Mouse (Mus musculus) midbrain, embryonic 16.5 days (tissue): ENCODE measurements around the gene Gadd45b. TPM values are rescaled to one million over a fixed set of nuclear protein-coding genes. Genes with fewer than 3 reads are reported as not detected.
A peak's percentile ranks its signal among the peaks of the same experiment; 100 is the strongest.

ENCODE experiments used
- ATAC-seq: fragments of 200-750 bp; cut with Nextera tagmentation; 2 replicates; pipeline ENCODE4 v1.8.0; 2017; ENCODE audit warnings: moderate TSS enrichment
- H3K27ac ChIP-seq: fragments of 300-500 bp; sonication (generic); 2 replicates; pipeline ENCODE4 v1.5.1; 2014; ENCODE audit warnings: mild to moderate bottlenecking, low read length, mixed read lengths
- H3K27me3 ChIP-seq: fragments of 300-500 bp; sonication (generic); 2 replicates; pipeline ENCODE4 v1.6.1; 2014; ENCODE audit warnings: low read depth, low read length, mixed read lengths; ENCODE audit not compliant: control insufficient read depth, insufficient read depth
- H3K36me3 ChIP-seq: fragments of 300-500 bp; sonication (generic); 2 replicates; pipeline ENCODE4 v1.6.1; 2014; ENCODE audit warnings: mild to moderate bottlenecking, low read length, moderate library complexity, mixed read lengths; ENCODE audit not compliant: control insufficient read depth, insufficient read depth
- H3K4me1 ChIP-seq: fragments of 300-500 bp; sonication (generic); 2 replicates; pipeline ENCODE4 v1.6.1; 2014; ENCODE audit warnings: mild to moderate bottlenecking, low read length, mixed read lengths; ENCODE audit not compliant: control insufficient read depth, insufficient read depth
- H3K4me2 ChIP-seq: fragments of 300-500 bp; sonication (generic); 2 replicates; pipeline ENCODE4 v1.6.1; 2014; ENCODE audit warnings: mild to moderate bottlenecking, low read length, mixed read lengths
- H3K4me3 ChIP-seq: fragments of 300-500 bp; sonication (generic); 2 replicates; pipeline ENCODE4 v1.5.1; 2014; ENCODE audit warnings: low read depth, mild to moderate bottlenecking, low read length, moderate library complexity, mixed read lengths
- H3K9ac ChIP-seq: fragments of 300-500 bp; sonication (generic); 2 replicates; pipeline ENCODE4 v1.6.1; 2014; ENCODE audit warnings: low read depth, low read length, mixed read lengths
- H3K9me3 ChIP-seq: fragments of 300-500 bp; sonication (generic); replicated peaks from 2 replicates; pipeline ENCODE4 v1.6.1; 2014; ENCODE audit warnings: mild to moderate bottlenecking, low read length, mixed read lengths; ENCODE audit not compliant: control insufficient read depth, poor library complexity, severe bottlenecking
- WGBS: fragments of 180-500 bp; shearing (Covaris S2); extraction: QIAGEN DNeasy Blood & Tissue Kit; methylation state at CpG from one replicate; pipeline ENCODE4 v1.1.7; 2014; 5-methylcytosine and 5-hydroxymethylcytosine counted together
- polyA plus RNA-seq: library from polyadenylated mRNA; unstranded; fragments of >200 nt; fragmentation: Nextera tagmentation; extraction: Ambion mirVana; gene quantifications from 2 replicates; pipeline ENCODE4 v1.2.1, GENCODE M21; 2015

Gene Gadd45b
- polyA plus RNA-seq, 1 experiment from 2014 or later = 7.1 TPM

GRCm38 (mm10) chr10:80955536-80955935 lies 25.7 kb downstream of the Gadd45b start:
- peak overlapping the region; percentile 22; the same call in 1 of the 2 replicates for H3K27ac ChIP-seq
- no peaks in the 10 kb centered on the region for H3K27me3 ChIP-seq
- ATAC-seq = 0 out of 2 replicates have a peak, but pooled peaks have one; percentile 33
- WGBS = 24% methylated on average over 9 of the region's 9 CpGs
- H3K36me3 ChIP-seq = no peaks in the 10 kb centered on the region
- no peak overlapping the region for H3K9ac ChIP-seq
- no peaks in the 10 kb centered on the region; the same call in 1 of the 2 replicates for H3K4me1 ChIP-seq
- H3K4me3 ChIP-seq = no peak overlapping the region
- no peak overlapping the region for H3K4me2 ChIP-seq
- H3K9me3 ChIP-seq = no peaks in the 10 kb centered on the region

GRCm38 (mm10) chr10:80956385-80956784 lies 26.5 kb downstream of the Gadd45b start:
- Histone ChIP-seq H3K27me3 (no peaks in the 10 kb centered on the region), H3K4me2 (no peak overlapping the region), H3K4me1 (no peaks in the 10 kb centered on the region; the same call in 1 of the 2 replicates), H3K4me3 (no peak overlapping the region), H3K9ac (no peak overlapping the region), H3K36me3 (no peaks in the 10 kb centered on the region), H3K27ac (no peak overlapping the region), H3K9me3 (no peaks in the 10 kb centered on the region)
- 99% methylated on average over 8 of the region's 8 CpGs for WGBS
- no peak for ATAC-seq

- Histone ChIP-seq H3K4me1 (no peaks in the 10 kb centered on the region; the same call in 1 of the 2 replicates), H3K36me3 (no peaks in the 10 kb centered on the region), H3K4me2 (no peak overlapping the region), H3K4me3 (no peak overlapping the region), H3K9me3 (no peaks in the 10 kb centered on the region), H3K27me3 (no peaks in the 10 kb centered on the region), H3K9ac (no peak overlapping the region), H3K27ac (no peak overlapping the region)
- 87% methylated on average over 6 of the region's 6 CpGs for WGBS
- no peak for ATAC-seq
Observed at GRCm38 (mm10) chr10:80956901-80957300, 27.0 kb downstream of the Gadd45b start.

GRCm38 (mm10) chr10:80957791-80958190 lies 27.9 kb downstream of the Gadd45b start:
- ATAC-seq = no peak
- Histone ChIP-seq H3K27me3 (no peaks in the 10 kb centered on the region), H3K9me3 (no peaks in the 10 kb centered on the region), H3K4me1 (no peaks in the 10 kb centered on the region; the same call in 1 of the 2 replicates), H3K4me2 (no peak overlapping the region), H3K36me3 (no peaks in the 10 kb centered on the region), H3K27ac (no peak overlapping the region), H3K9ac (no peak overlapping the region), H3K4me3 (no peak overlapping the region)
- 67% methylated on average over 4 of the region's 4 CpGs for WGBS

- Histone ChIP-seq H3K4me3 (no peak overlapping the region), H3K4me1 (no peaks in the 10 kb centered on the region; the same call in 1 of the 2 replicates), H3K36me3 (no peaks in the 10 kb centered on the region), H3K9ac (no peak overlapping the region), H3K27me3 (no peaks in the 10 kb centered on the region), H3K9me3 (no peaks in the 10 kb centered on the region), H3K27ac (no peak overlapping the region), H3K4me2 (no peak overlapping the region)
- 88% methylated on average over 5 of the region's 5 CpGs for WGBS
- no peak for ATAC-seq
Observed at GRCm38 (mm10) chr10:80958979-80959637, 29.2 kb downstream of the Gadd45b start.

GRCm38 (mm10) chr10:80960551-80961508 lies 31.0 kb downstream of the Gadd45b start:
- Histone ChIP-seq H3K27ac (no peak overlapping the region), H3K27me3 (no peaks in the 10 kb centered on the region), H3K4me3 (no peak overlapping the region), H3K9ac (no peak overlapping the region), H3K4me2 (no peak overlapping the region), H3K36me3 (no peaks in the 10 kb centered on the region), H3K4me1 (no peaks in the 10 kb centered on the region), H3K9me3 (no peaks in the 10 kb centered on the region)
- no peak for ATAC-seq
- WGBS = 17% methylated on average over 12 of the region's 16 CpGs

- Histone ChIP-seq H3K4me1 (no peaks in the 10 kb centered on the region), H3K36me3 (no peaks in the 10 kb centered on the region), H3K27me3 (no peaks in the 10 kb centered on the region), H3K9ac (no peak overlapping the region), H3K27ac (no peak overlapping the region), H3K9me3 (no peaks in the 10 kb centered on the region), H3K4me3 (no peak overlapping the region), H3K4me2 (no peak overlapping the region)
- 54% methylated on average over 10 of the region's 10 CpGs for WGBS
- no peak for ATAC-seq
Observed at GRCm38 (mm10) chr10:80962051-80962472, 32.2 kb downstream of the Gadd45b start.

- 82% methylated on average over 5 of the region's 5 CpGs for WGBS
- ATAC-seq = no peak
- no peak overlapping the region for H3K4me2 ChIP-seq
- H3K9ac ChIP-seq = no peak overlapping the region
- H3K4me1 ChIP-seq = no peaks in the 10 kb centered on the region
- no peaks in the 10 kb centered on the region for H3K27me3 ChIP-seq
- H3K4me3 ChIP-seq = no peak overlapping the region
- H3K36me3 ChIP-seq = no peaks in the 10 kb centered on the region
- no peak overlapping the region for H3K27ac ChIP-seq
- H3K9me3 ChIP-seq = no peaks in the 10 kb centered on the region
Observed at GRCm38 (mm10) chr10:80962585-80962984, 32.7 kb downstream of the Gadd45b start.
